Mouse (Mus musculus) embryonic fibroblast, embryonic 13.5 days (primary cell): ENCODE data around the gene Krt13. TPM values are rescaled to one million over a fixed set of nuclear protein-coding genes. Genes with fewer than 3 reads are reported as not detected.

ENCODE experiments used
- H3K27ac ChIP-seq: 2 replicates; pipeline ENCODE4 v1.5.1; 2012; ENCODE audit warnings: low read length, control low read depth, inconsistent platforms; ENCODE audit not compliant: insufficient read depth
- H3K4me1 ChIP-seq: 2 replicates; pipeline ENCODE4 v1.6.1; 2011; ENCODE audit warnings: low read length; ENCODE audit not compliant: control insufficient read depth, insufficient read depth
- H3K4me3 ChIP-seq: 2 replicates; pipeline ENCODE4 v1.5.1; 2011; ENCODE audit warnings: mild to moderate bottlenecking, control low read depth, low read length; ENCODE audit not compliant: insufficient read depth
- CTCF ChIP-seq: IDR thresholded peaks from 2 replicates; pipeline ENCODE4 v1.5.1; 2011; ENCODE audit warnings: mild to moderate bottlenecking, control low read depth, low read length, moderate library complexity, borderline replicate concordance; ENCODE audit not compliant: insufficient read depth
- POLR2A ChIP-seq: IDR thresholded peaks from 2 replicates; pipeline ENCODE4 v1.6.1; 2011; ENCODE audit warnings: low read depth, mild to moderate bottlenecking, control low read depth, low read length, moderate library complexity
- polyA plus RNA-seq: library from polyadenylated mRNA; stranded (reverse); fragments of >200 nt; gene quantifications from 2 replicates; pipeline ENCODE4 v1.2.4, GENCODE M21; 2011; ENCODE audit warnings: low read depth; ENCODE audit not compliant: missing spikeins, insufficient read length

Gene Krt13
- polyA plus RNA-seq, 1 experiment = not detected

DNA sequence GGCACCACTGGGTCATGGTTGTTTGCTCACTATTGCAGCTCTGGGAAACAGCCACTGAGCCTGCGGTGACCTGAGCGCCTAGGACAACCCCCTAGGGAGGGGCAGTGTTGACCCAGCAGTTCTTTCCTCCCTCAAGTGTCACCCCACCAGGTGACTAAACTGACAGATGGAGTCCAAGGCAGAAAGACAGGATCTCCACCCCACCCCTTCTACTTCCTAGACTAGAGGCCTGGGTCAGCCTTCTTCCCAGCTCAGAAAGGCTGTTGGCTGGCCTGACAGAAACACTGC lies 7.7 kb downstream of the Krt13 start:
- no peak overlapping the region for H3K27ac ChIP-seq
- TF ChIP-seq CTCF (no peak), POLR2A (no peak)
- no peak overlapping the region for H3K4me3 ChIP-seq
- H3K4me1 ChIP-seq = no peaks in the 10 kb centered on the region

GRCm38 (mm10) chr11:100112935-100113741 lies 8.2 kb downstream of the Krt13 start:
- H3K4me3 ChIP-seq = no peak overlapping the region
- H3K27ac ChIP-seq = no peak overlapping the region
- TF ChIP-seq POLR2A = no peak
- no peak for TF ChIP-seq CTCF
- no peaks in the 10 kb centered on the region for H3K4me1 ChIP-seq

DNA sequence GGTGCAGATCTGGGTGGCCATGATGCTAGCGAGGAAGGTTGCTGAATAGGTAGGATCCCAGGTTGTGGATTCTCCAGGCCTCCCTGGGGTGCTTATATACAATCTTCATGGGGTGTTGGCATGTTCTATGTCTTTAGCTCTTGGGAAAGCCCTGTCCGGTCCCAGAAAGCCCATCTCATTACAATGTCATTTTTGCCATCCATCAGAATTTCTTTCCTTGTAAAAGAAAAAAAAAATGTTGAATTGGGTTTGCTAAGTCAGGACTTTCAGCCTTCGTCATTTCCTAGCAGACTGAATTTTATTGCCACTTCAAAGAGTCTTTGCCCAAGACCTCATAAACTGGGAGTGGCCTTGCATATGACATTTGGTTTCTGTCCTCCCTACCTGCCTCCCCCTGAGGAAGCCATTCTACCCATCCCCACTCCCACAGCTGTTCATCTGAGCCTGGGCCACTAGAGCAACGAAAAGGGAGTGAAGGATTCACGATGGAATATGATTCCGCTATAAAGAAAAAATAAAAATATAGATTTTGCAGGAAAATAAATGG lies 15.7 kb downstream of the Krt13 start, which contains the start of gene Krt36:
Krt36 (minus strand) TSS at position 51 of the 547 bp plus-strand sequence.
- Histone ChIP-seq H3K4me3 (no peak within 1 kb of the TSS), H3K4me1 (no peaks in the 10 kb centered on the region), H3K27ac (no peak within 1 kb of the TSS)
- TF ChIP-seq POLR2A (no peak), CTCF (no peak)

DNA sequence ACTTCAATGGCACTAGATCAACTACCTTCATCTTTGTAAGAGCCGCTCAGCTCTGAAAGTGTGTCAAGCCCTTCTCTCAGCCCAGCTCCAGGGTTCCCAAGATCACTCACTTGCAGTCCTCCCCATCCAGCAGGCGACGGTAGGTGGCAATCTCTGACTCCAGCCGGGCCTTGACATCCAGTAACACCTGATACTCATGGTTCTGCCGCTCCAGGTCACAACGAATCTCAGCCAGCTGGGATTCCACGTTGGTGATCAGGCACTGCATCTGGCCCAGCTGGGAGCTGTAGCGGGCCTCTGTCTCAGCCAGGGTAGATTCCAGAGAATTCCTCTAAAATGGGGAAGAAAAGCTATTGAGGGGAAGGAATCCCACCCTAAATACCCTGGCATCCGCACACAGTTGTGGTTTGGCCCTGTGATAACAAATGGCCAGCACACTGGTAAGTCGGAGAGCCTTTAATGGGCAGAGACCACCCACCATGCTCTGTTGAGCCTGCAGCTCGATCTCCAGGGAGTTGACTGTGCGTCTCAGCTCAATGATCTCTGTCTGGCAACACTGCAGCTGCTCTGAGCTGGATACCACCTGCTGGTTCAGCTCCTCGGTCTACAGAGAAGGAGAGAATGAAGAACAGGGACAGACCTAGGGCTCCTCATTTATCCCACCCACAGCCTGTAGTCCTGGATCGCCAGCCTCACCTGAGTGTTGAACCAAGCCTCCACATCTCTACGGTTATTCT lies 18.5 kb downstream of the Krt13 start:
- H3K4me3 ChIP-seq = no peak overlapping the region
- TF ChIP-seq CTCF (no peak), POLR2A (no peak)
- H3K4me1 ChIP-seq = no peaks in the 10 kb centered on the region
- no peak overlapping the region for H3K27ac ChIP-seq

DNA sequence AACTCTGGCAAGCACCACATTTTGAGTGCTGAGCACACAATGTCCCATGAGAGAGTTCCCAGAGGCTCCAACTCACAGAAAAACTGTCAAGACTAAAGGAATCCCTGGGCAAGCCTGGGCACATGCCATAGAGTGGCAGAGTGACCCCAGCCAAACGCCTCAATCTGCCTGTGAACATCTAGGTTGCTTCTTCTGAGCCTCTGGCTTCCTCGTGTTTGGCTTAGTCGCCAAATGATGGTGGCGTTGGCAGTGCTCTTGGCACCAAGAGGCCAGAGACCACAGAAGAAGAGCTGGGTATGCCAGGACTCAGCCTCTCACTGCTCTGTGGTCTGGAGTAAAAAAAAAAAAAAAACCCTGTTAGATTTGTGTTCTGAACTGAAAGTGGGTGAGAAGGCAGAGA lies 21.0 kb downstream of the Krt13 start:
- no peak overlapping the region for H3K4me3 ChIP-seq
- TF ChIP-seq POLR2A = no peak
- no peak for TF ChIP-seq CTCF
- H3K4me1 ChIP-seq = no peaks in the 10 kb centered on the region
- H3K27ac ChIP-seq = no peak overlapping the region

GRCm38 (mm10) chr11:100097819-100098218 lies 23.5 kb downstream of the Krt13 start:
- TF ChIP-seq POLR2A (no peak), CTCF (no peak)
- Histone ChIP-seq H3K27ac (no peak overlapping the region), H3K4me3 (no peak overlapping the region), H3K4me1 (no peaks in the 10 kb centered on the region)

DNA sequence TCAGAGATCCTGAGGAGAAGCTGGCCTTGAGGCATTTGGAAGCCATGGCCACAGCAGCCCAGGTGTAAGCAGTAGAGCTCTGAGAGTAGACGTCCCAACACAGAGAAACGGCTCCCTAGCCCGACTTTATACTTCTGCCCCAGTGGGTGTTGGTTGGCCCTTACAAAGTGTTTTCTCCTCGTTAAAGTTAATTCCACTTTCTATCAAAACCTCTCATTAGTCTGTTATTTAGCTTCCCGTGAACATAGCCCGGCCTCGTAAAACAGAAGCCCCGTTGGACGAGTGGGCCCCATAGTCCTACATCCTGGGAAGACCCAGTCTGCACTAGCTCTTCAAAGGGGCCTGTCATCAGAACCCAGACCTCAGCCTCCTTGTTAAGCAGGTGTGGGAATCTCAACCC lies 25.2 kb downstream of the Krt13 start, which contains the start of gene Krt35:
Krt35 (minus strand) TSS at position 101 of the 400 bp plus-strand sequence.
- no peak within 1 kb of the TSS for H3K27ac ChIP-seq
- no peak for TF ChIP-seq CTCF
- TF ChIP-seq POLR2A = no peak
- no peak within 1 kb of the TSS for H3K4me3 ChIP-seq

GRCm38 (mm10) chr11:100088378-100089025 lies 32.9 kb downstream of the Krt13 start:
- Histone ChIP-seq H3K4me3 (no peak overlapping the region), H3K4me1 (no peaks in the 10 kb centered on the region), H3K27ac (no peak overlapping the region)
- TF ChIP-seq CTCF = no peak
- no peak for TF ChIP-seq POLR2A

More for the DNA sequence above, 25.2 kb downstream of the Krt13 start, which contains the start of gene Krt35:
- H3K4me1 ChIP-seq = no peaks in the 10 kb centered on the region

DNA sequence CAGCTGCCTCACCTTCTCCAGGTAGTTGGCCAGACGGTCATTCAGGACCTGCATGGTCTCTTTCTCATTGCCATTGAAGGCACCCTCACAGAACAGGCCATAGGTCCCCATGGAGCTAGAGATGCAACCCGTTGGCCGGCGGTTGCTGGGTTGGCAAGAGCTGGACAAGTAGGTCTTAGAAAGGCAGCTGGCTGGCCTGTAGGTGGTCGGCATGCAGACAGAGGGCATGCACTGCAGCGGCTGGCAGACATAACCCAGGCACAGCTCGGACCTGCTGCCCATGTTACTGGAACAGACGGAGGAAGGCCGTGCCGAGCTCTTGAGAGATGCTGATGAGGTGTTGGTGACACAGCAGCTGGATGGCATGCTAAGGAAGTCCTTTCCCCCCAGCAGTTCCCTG lies 33.5 kb downstream of the Krt13 start, which contains the start of gene Krt32:
Krt32 (minus strand) TSS at position 366 of the 400 bp plus-strand sequence.
- TF ChIP-seq POLR2A (no peak), CTCF (no peak)
- H3K4me1 ChIP-seq = no peaks in the 10 kb centered on the region
- no peak within 1 kb of the TSS for H3K4me3 ChIP-seq
- no peak within 1 kb of the TSS for H3K27ac ChIP-seq
